ENCODE assay signal across 13 mouse cellular contexts in the genomic region with DNA sequence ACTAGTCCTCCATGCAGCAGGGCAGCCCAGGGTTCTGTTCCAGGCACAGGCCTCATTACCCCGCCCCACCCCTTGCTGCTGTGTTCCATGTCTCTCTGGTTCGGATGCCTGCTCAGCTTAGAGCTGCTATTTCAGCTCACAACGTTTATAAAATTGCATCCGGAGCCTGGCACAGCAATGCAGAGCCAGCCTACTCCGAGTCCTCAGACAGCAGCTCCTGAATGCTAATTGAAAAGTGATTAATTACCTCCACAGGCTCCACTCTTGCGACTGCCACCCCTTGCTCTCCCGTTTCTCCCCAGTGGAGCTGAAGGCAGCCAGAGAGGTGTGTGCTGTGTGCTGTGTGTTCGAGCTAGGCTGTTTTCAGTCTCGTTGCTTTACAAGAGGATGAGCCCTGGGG.
A peak's percentile ranks its signal among the peaks of the same experiment; 100 is the strongest.
DNase-seq lines count a peak whose midpoint lies in the region; ATAC-seq lines count a peak whose summit lies in the region.
"Had no signal": no experiment of that assay in that cellular context is flagged by ENCODE, and none has a peak within 500 bp of the region (broad histone marks: within the 10 kb centered on the region; RNA-seq: fewer than 3 reads in every experiment).

No protein-coding gene starts in this region.

- no peaks in the 10 kb centered on the region for H3K9me3 ChIP-seq in neural tube, embryonic 12.5 days
- no peaks in the 10 kb centered on the region for H3K9me3 ChIP-seq in kidney, embryonic 16.5 days (ENCODE audit: low read length)
- H3K9me3 ChIP-seq: heart, embryonic 15.5 days; liver, embryonic 15.5 days had no signal

- H3K4me3 ChIP-seq in neural tube, embryonic 12.5 days: no peak overlapping the region
- H3K4me3 ChIP-seq in kidney, embryonic 16.5 days (ENCODE audit: low read length): no peak overlapping the region
- H3K4me3 ChIP-seq: heart, embryonic 15.5 days; liver, embryonic 15.5 days had no signal

- intact Hi-C loops in left cerebral cortex, postnatal 14 days (cut with DNase I): no loop called here

- no peaks in the 10 kb centered on the region for H3K4me1 ChIP-seq in neural tube, embryonic 12.5 days
- no peaks in the 10 kb centered on the region for H3K4me1 ChIP-seq in kidney, embryonic 16.5 days (ENCODE audit: insufficient read depth, low read length)
- H3K4me1 ChIP-seq: heart, embryonic 15.5 days; liver, embryonic 15.5 days had no signal

- H3K36me3 ChIP-seq in neural tube, embryonic 12.5 days: no peaks in the 10 kb centered on the region
- no peaks in the 10 kb centered on the region for H3K36me3 ChIP-seq in kidney, embryonic 16.5 days (ENCODE audit: insufficient read depth, low read length)
- H3K36me3 ChIP-seq: heart, embryonic 15.5 days; liver, embryonic 15.5 days had no signal

- peak; percentile 48; the same call in 1 of the 2 replicates for ATAC-seq in neural tube, embryonic 12.5 days (ENCODE audit: low FRiP score, low read depth)
- ATAC-seq in kidney, embryonic 16.5 days (ENCODE audit: low FRiP score, low TSS enrichment): no peak
- ATAC-seq: intestine, embryonic 16.5 days had no signal

- no peak overlapping the region for H3K9ac ChIP-seq in neural tube, embryonic 12.5 days
- no peak overlapping the region for H3K9ac ChIP-seq in kidney, embryonic 16.5 days (replicated peaks; ENCODE audit: low read length)
- H3K9ac ChIP-seq: heart, embryonic 15.5 days; liver, embryonic 15.5 days had no signal

- WGBS in neural tube, embryonic 12.5 days: 29% methylated on average over 9 of the region's 9 CpGs
- 29% methylated on average over 9 of the region's 9 CpGs for WGBS in kidney, embryonic 16.5 days

- H3K4me2 ChIP-seq in neural tube, embryonic 12.5 days (replicated peaks): no peak overlapping the region
- H3K4me2 ChIP-seq in kidney, embryonic 16.5 days (replicated peaks; ENCODE audit: low read depth, low read length): no peak overlapping the region
- H3K4me2 ChIP-seq: heart, embryonic 15.5 days; liver, embryonic 15.5 days had no signal

- H3K27ac ChIP-seq in neural tube, embryonic 12.5 days: no peak overlapping the region
- H3K27ac ChIP-seq in kidney, embryonic 16.5 days (ENCODE audit: low read length): no peak overlapping the region
- H3K27ac ChIP-seq: heart, embryonic 15.5 days; liver, embryonic 15.5 days had no signal

- DNase-seq in neural tube, embryonic 10.5 days (ENCODE audit: extremely low spot score, low spot score): no peak
- peak; percentile 45 to 73 for DNase-seq in layer of hippocampus, adult 18-20 months (ENCODE audit: low spot score in 2 of 2)
- peak; percentile 34 to 60 for DNase-seq in left cerebral cortex, postnatal 14 days (ENCODE audit: low spot score in 2 of 2)
- DNase-seq in telencephalon, adult 2 months (ENCODE audit: low read depth, low spot score): peak; percentile 51
- no peak for DNase-seq in adrenal gland, adult 2 months
- DNase-seq: adrenal gland, postnatal 36 days; cerebellum, adult 9-11 months; gastrocnemius, postnatal 36 days had no signal

- H3K27me3 ChIP-seq in neural tube, embryonic 12.5 days (replicated peaks): no peaks in the 10 kb centered on the region
- no peaks in the 10 kb centered on the region for H3K27me3 ChIP-seq in kidney, embryonic 16.5 days (ENCODE audit: insufficient read depth, low read length)
- H3K27me3 ChIP-seq: liver, embryonic 15.5 days had no signal

Comparison
In these comparisons a context has a peak if more than half of its experiments do, and no peak if none do; other contexts are left out.
1. DNase-seq: peak in layer of hippocampus, adult 18-20 months (2 of 2), left cerebral cortex, postnatal 14 days (2 of 2) and telencephalon, adult 2 months (single experiment); none in neural tube, embryonic 10.5 days (single experiment) and adrenal gland, adult 2 months (single experiment).